Mouse (Mus musculus) liver, postnatal 0 days (tissue): ENCODE data around the gene Lgsn.

Experiments used
- CTCF ChIP-seq: sonication (generic); IDR thresholded peaks from 2 replicates; pipeline ENCODE4 v1.5.1; 2016; ENCODE audit warnings: antibody characterized with exemption, low read depth
- EP300 ChIP-seq: IDR thresholded peaks from 2 replicates; pipeline ENCODE4 v1.6.1; 2016; ENCODE audit warnings: antibody characterized with exemption, low read depth, mild to moderate bottlenecking

- TF ChIP-seq EP300 (no peak), CTCF (peak; percentile 75)
These were observed 33.9 kb downstream of the Lgsn start for GRCm38 (mm10) chr1:31210144-31210543.
